Mouse (Mus musculus): ENCODE measurements around the gene Usp37. TPM values are rescaled to one million over a fixed set of nuclear protein-coding genes. Genes with fewer than 3 reads are reported as not detected.

Gene Usp37
- polyA plus RNA-seq, 1 experiment from 2014 or later: 12.1 TPM

DNA sequence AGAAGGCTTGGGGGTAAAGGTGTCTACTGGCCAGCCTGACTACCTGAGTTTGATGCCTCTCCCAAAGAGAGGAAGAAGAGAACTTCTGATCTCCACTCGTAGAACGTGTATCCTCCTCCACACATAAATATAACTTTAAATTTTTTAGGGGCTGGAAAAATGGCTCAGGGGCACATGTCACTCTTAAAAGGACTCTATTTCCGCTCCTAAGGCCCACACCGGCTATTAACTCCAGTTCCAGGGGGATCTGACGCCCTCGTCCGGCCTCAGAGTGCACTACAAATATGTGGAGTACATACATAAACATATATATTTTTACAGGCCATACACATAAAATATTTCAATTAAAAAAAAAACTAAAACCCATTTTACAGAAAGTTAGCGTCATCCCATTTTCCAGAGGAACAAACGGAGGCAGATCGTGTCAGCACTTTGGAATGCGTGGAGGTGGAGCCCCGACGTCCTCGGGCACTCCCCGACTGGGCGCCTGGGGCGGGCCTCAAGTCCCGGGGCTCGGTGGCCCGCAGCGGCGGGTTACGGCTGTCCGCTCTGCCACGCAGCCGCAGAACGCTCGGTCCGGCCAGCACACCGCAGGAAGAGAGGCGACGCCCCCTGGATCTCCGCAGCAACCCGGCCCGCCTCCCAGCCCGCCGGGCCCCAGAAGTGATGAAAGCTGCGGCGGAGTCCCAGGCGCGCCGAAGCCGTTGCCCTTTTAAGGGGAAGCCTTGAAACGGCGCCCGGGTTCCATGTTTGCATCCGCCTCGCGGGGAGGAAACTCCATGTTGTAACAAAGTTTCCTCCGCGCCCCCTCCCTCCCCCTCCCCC lies 152.9 kb downstream of the Usp37 start, which contains the start of gene Ctdsp1:
Gene Ctdsp1, plus strand, starts transcription at position 586 of the 825 bp plus-strand sequence.
- ATAC-seq (ENCODE audit: low read depth): peak; percentile 75
- Histone ChIP-seq H3K4me1 (ENCODE audit: control insufficient read depth, low read depth, low read length) (peaks cover 63% of the 10 kb centered on the region), H3K36me3 (ENCODE audit: control insufficient read depth, insufficient read depth) (peaks cover 20% of the 10 kb centered on the region)

DNA sequence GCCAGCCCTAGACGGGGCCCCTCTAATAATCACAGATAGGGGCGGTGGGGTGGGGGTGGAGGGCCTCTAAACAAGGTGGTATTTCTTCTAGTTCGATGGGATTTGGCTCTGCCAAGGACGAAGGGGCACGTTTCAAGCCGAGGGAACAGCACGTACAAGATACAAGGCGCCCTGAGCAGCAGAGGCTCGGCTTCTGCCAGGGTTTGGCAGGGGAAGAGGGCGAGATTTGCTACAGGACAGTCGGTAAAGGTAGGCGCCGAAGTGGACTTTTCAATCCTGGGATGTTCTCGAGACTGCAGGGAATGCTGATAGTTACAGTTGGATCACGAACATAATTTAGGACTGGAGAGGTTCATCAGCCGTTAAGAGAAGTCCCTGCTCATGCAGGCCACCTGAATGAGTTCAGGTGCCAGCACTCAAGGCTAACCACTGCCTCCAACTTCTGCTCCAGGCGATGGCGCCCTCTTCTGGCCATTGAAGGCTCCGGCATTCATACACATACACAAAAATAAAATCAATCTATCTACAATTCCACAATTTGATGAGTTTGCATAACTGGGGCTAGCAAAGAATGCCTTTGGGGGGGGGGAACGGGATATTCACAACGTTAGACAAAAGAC lies 153.7 kb downstream of the Usp37 start:
- 4% methylated on average over 21 of the region's 21 CpGs for WGBS (ENCODE audit: insufficient replicate concordance)
- H3K4me2 ChIP-seq (ENCODE audit: low read depth, low read length): peak overlapping the region; percentile 99
- ATAC-seq (ENCODE audit: low read depth): no peak
- peak overlapping the region; percentile 94 for H3K4me3 ChIP-seq (ENCODE audit: low read depth, low read length)
- H3K9me3 ChIP-seq (replicated peaks; ENCODE audit: control insufficient read depth, low read length): no peaks in the 10 kb centered on the region
- H3K27me3 ChIP-seq (ENCODE audit: control insufficient read depth, insufficient read depth, low read depth, low read length): no peaks in the 10 kb centered on the region
- H3K9ac ChIP-seq (ENCODE audit: low read depth, low read length): peak overlapping the region; percentile 98
- peak overlapping the region; percentile 98 for H3K27ac ChIP-seq (ENCODE audit: low read length)
- peaks cover 62% of the 10 kb centered on the region for H3K4me1 ChIP-seq (ENCODE audit: control insufficient read depth, low read depth, low read length)
- peaks cover 19% of the 10 kb centered on the region for H3K36me3 ChIP-seq (ENCODE audit: control insufficient read depth, insufficient read depth)

More for the DNA sequence above, 152.9 kb downstream of the Usp37 start, which contains the start of gene Ctdsp1:
- Histone ChIP-seq H3K27me3 (ENCODE audit: control insufficient read depth, insufficient read depth, low read depth, low read length) (no peaks in the 10 kb centered on the region), H3K9ac (ENCODE audit: low read depth, low read length) (peak within 1 kb of the TSS; percentile 98), H3K4me3 (ENCODE audit: low read depth, low read length) (peak within 1 kb of the TSS; percentile 94), H3K4me2 (ENCODE audit: low read depth, low read length) (peak within 1 kb of the TSS; percentile 99), H3K27ac (ENCODE audit: low read length) (peak within 1 kb of the TSS; percentile 98), H3K9me3 (replicated peaks; ENCODE audit: control insufficient read depth, low read length) (no peaks in the 10 kb centered on the region)
- 2% methylated on average over 47 of the region's 51 CpGs for WGBS (ENCODE audit: insufficient replicate concordance)

DNA sequence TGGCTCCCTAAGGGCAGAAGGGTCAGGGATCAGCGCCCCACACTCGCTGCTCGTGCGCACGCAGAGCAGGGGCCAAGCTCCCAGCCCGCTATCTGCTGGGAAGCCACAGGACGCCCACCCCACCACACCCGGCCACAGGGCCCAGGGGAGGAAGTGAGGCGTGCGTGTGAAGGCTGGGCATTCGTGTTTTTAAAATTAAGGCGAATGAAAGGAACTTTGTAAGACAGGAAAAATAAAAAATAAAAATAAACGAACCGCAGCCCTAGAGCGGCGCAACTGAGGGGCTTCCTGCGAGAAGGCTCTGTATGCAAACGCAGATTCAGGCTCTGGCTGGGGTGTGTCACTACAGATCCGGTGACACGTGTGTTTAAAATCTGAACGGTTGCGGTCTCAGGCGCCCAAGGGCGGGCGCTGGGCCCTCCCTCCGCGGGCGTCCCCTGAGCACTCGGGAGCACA lies 154.2 kb downstream of the Usp37 start:
- no peak for ATAC-seq (ENCODE audit: low read depth)
- Histone ChIP-seq H3K9ac (ENCODE audit: low read depth, low read length) (peak overlapping the region; percentile 52), H3K36me3 (ENCODE audit: control insufficient read depth, insufficient read depth) (peaks cover 14% of the 10 kb centered on the region), H3K27me3 (ENCODE audit: control insufficient read depth, insufficient read depth, low read depth, low read length) (no peaks in the 10 kb centered on the region), H3K9me3 (replicated peaks; ENCODE audit: control insufficient read depth, low read length) (no peaks in the 10 kb centered on the region), H3K4me2 (ENCODE audit: low read depth, low read length) (peak overlapping the region; percentile 99), H3K4me3 (ENCODE audit: low read depth, low read length) (peak overlapping the region; percentile 94), H3K27ac (ENCODE audit: low read length) (peak overlapping the region; percentile 98), H3K4me1 (ENCODE audit: control insufficient read depth, low read depth, low read length) (peaks cover 57% of the 10 kb centered on the region)
- 3% methylated on average over 29 of the region's 29 CpGs for WGBS (ENCODE audit: insufficient replicate concordance)

DNA sequence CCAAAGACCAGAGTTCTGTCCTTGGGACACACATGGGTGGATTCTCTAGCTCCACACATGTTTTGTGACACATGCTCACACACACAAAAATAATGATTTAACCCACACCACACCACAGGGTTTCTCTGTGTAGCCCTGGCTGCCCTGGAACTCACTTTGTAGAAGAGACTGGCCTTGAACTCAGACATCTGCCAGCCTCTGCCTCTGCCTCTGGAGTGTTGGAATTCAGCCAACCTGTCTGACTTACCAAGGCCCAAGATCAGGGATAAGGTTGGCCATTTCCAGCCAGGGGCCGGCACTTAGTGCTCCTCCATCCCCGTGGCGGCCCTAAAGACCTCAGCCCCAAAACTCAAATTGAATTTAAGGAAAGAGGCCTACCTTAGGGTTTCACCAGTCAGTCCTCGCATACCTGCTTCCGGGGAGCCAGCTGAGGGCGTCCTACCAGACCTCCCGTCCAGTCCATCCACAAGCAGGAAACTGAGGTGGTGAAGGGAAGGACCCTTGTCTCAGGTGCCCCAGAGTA lies 155.6 kb downstream of the Usp37 start:
- Histone ChIP-seq H3K4me3 (ENCODE audit: low read depth, low read length) (no peak overlapping the region), H3K36me3 (ENCODE audit: control insufficient read depth, insufficient read depth) (peaks cover under 1% of the 10 kb centered on the region; the same call in 1 of the 2 replicates), H3K27me3 (ENCODE audit: control insufficient read depth, insufficient read depth, low read depth, low read length) (no peaks in the 10 kb centered on the region), H3K27ac (ENCODE audit: low read length) (peak overlapping the region; percentile 29; the same call in 1 of the 2 replicates), H3K9me3 (replicated peaks; ENCODE audit: control insufficient read depth, low read length) (no peaks in the 10 kb centered on the region), H3K4me1 (ENCODE audit: control insufficient read depth, low read depth, low read length) (peaks cover 51% of the 10 kb centered on the region), H3K9ac (ENCODE audit: low read depth, low read length) (no peak overlapping the region), H3K4me2 (ENCODE audit: low read depth, low read length) (no peak overlapping the region)
- WGBS (ENCODE audit: insufficient replicate concordance): 79% methylated on average over 7 of the region's 7 CpGs
- no peak for ATAC-seq (ENCODE audit: low read depth)

DNA sequence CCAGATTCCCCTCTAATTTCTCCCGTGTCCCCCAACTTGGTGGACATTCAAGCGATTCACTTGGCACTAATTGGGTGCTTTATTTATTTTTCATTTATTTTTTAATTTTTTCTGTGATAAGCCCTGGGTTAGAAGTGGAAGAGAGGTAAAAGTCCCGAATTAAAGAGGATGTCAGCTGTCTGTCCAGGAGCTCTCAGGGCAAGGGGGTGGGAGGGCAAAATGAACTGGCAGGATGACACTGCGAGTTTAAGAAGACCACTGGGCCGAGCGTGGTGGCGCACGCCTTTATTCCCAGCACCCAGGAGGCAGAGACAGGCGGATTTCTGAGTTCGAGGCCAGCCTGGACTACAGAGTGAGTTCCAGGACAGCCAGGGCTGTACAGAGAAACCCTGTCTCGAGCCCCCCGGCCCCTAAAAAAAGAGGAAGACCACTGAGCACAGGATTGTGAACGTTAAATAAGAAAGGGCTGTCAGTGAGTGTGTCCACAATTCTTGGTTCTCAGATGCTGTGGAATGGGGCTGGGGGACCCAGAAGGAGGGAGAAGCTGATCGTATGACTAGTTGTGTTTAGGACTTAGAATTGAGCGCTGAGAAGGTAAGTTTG lies 156.6 kb downstream of the Usp37 start:
- no peaks in the 10 kb centered on the region for H3K9me3 ChIP-seq (replicated peaks; ENCODE audit: control insufficient read depth, low read length)
- H3K4me1 ChIP-seq (ENCODE audit: control insufficient read depth, low read depth, low read length): peaks cover 44% of the 10 kb centered on the region
- 32% methylated on average over 15 of the region's 15 CpGs for WGBS (ENCODE audit: insufficient replicate concordance)
- peak overlapping the region; percentile 96 for H3K27ac ChIP-seq (ENCODE audit: low read length)
- H3K4me2 ChIP-seq (ENCODE audit: low read depth, low read length): peak overlapping the region; percentile 71
- no peaks in the 10 kb centered on the region for H3K36me3 ChIP-seq (ENCODE audit: control insufficient read depth, insufficient read depth)
- H3K4me3 ChIP-seq (ENCODE audit: low read depth, low read length): peak overlapping the region; percentile 80
- ATAC-seq (ENCODE audit: low read depth): no peak
- H3K27me3 ChIP-seq (ENCODE audit: control insufficient read depth, insufficient read depth, low read depth, low read length): no peaks in the 10 kb centered on the region
- H3K9ac ChIP-seq (ENCODE audit: low read depth, low read length): peak overlapping the region; percentile 89

DNA sequence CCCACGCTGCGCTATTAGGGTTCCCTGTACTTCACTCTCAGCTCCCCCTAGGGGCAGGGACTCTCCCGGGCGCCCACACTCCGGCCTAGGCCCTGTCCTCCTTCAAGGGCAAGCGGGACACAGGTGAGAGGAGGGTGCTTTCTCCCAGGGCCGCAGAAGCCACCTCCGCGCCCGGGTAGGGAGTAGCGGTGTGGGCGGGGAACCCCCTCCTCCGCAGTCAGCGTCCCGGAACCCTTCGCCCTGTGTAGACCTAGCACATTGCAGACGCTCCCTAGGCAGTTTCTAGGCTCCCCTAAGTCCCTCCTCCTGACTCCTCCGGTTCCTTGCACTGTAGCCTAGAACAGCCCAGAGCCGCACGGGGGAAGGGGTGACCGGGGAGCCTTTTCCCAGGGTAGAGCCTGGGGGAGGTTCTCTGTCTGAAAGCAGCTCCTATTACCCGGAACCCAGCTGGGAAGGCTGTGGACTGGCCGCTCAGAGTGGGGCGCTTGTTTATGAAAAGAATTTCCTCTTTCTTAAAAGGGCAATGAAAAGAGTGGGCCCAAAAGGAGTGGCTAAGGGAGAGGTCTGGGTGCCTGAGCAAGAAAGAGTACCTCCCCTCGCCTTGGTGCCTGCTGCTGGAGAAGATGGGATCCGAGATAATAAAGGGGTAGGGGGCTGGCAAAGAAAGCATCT lies 157.2 kb downstream of the Usp37 start:
- WGBS (ENCODE audit: insufficient replicate concordance): 1% methylated on average over 26 of the region's 26 CpGs
- Histone ChIP-seq H3K9ac (ENCODE audit: low read depth, low read length) (peak overlapping the region; percentile 89), H3K4me2 (ENCODE audit: low read depth, low read length) (peak overlapping the region; percentile 71), H3K36me3 (ENCODE audit: control insufficient read depth, insufficient read depth) (no peaks in the 10 kb centered on the region), H3K4me1 (ENCODE audit: control insufficient read depth, low read depth, low read length) (peaks cover 42% of the 10 kb centered on the region), H3K4me3 (ENCODE audit: low read depth, low read length) (peak overlapping the region; percentile 80), H3K27ac (ENCODE audit: low read length) (peak overlapping the region; percentile 96), H3K27me3 (ENCODE audit: control insufficient read depth, insufficient read depth, low read depth, low read length) (no peaks in the 10 kb centered on the region), H3K9me3 (replicated peaks; ENCODE audit: control insufficient read depth, low read length) (no peaks in the 10 kb centered on the region)
- ATAC-seq (ENCODE audit: low read depth): peak; percentile 72

DNA sequence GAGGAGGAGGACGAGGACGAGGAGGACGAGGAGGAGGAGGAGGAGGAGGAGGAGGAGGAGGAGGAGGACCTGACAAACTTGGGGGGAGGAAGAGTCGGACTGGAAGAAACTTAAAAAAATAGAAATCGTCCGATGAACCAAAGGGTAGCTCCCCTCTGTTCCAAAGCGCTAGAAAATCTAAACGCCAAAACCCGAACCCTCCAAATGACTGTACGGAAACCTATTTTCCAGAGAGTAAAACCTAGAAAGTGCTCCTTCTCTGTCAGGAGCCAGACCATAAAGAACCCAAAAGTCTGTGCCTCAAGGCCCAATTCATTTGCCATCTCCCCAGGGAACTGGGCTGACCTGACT lies 157.7 kb downstream of the Usp37 start:
- H3K9me3 ChIP-seq (replicated peaks; ENCODE audit: control insufficient read depth, low read length): no peaks in the 10 kb centered on the region
- WGBS (ENCODE audit: insufficient replicate concordance): 48% methylated on average over 7 of the region's 10 CpGs
- H3K4me3 ChIP-seq (ENCODE audit: low read depth, low read length): peak overlapping the region; percentile 80
- no peaks in the 10 kb centered on the region for H3K27me3 ChIP-seq (ENCODE audit: control insufficient read depth, insufficient read depth, low read depth, low read length)
- peaks cover 42% of the 10 kb centered on the region for H3K4me1 ChIP-seq (ENCODE audit: control insufficient read depth, low read depth, low read length)
- peak overlapping the region; percentile 89 for H3K9ac ChIP-seq (ENCODE audit: low read depth, low read length)
- H3K36me3 ChIP-seq (ENCODE audit: control insufficient read depth, insufficient read depth): no peaks in the 10 kb centered on the region
- peak overlapping the region; percentile 71 for H3K4me2 ChIP-seq (ENCODE audit: low read depth, low read length)
- H3K27ac ChIP-seq (ENCODE audit: low read length): peak overlapping the region; percentile 96
- no peak for ATAC-seq (ENCODE audit: low read depth)

DNA sequence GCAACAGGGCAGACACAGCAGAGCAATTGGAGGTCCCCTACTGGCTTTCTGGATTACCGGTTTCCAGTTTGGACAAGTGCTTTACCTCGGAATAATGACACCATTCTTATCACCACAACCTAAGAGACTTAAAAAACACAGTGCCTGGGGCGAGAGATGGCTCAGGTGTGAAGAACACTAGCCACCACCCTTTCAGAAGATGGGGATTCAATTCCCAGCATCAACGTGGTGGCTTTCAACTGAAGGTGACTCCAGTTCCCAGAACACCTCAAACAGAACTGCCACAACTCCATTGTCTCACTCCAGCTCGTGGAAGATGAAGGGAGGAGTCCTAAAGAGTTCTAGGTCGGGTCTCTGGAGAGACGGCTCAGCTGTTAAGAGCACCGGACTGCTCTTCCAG lies 158.6 kb downstream of the Usp37 start:
- H3K4me2 ChIP-seq (ENCODE audit: low read depth, low read length): no peak overlapping the region
- no peaks in the 10 kb centered on the region for H3K36me3 ChIP-seq (ENCODE audit: control insufficient read depth, insufficient read depth)
- H3K27ac ChIP-seq (ENCODE audit: low read length): no peak overlapping the region
- no peak overlapping the region for H3K4me3 ChIP-seq (ENCODE audit: low read depth, low read length)
- no peak overlapping the region for H3K9ac ChIP-seq (ENCODE audit: low read depth, low read length)
- no peak for ATAC-seq (ENCODE audit: low read depth)
- H3K9me3 ChIP-seq (replicated peaks; ENCODE audit: control insufficient read depth, low read length): no peaks in the 10 kb centered on the region
- H3K4me1 ChIP-seq (ENCODE audit: control insufficient read depth, low read depth, low read length): peaks cover 36% of the 10 kb centered on the region
- WGBS (ENCODE audit: insufficient replicate concordance): 75% methylated on average over 8 of the region's 8 CpGs
- H3K27me3 ChIP-seq (ENCODE audit: control insufficient read depth, insufficient read depth, low read depth, low read length): no peaks in the 10 kb centered on the region
